Mouse (Mus musculus) heart, adult 2 months (tissue): ENCODE measurements around the gene Gm20388.

Experiments used
- CTCF ChIP-seq: fragments of 200-600 bp; IDR thresholded peaks from 2 replicates; pipeline ENCODE4 v1.8.1; 2022; ENCODE audit warnings: antibody characterized with exemption, mild to moderate bottlenecking, moderate library complexity
- POLR2A ChIP-seq: fragments of 200-500 bp; IDR thresholded peaks from 2 replicates; pipeline ENCODE4 v1.6.1; 2011; ENCODE audit warnings: mild to moderate bottlenecking, low read depth, low read length, control low read depth; ENCODE audit not compliant: insufficient read depth

- TF ChIP-seq CTCF (no peak), POLR2A (no peak)
Observed at GRCm38 (mm10) chr8:122262835-122263234, 2352.2 kb downstream of the Gm20388 start.
